Mouse (Mus musculus) myocyte (in vitro differentiated cells): ENCODE results near the gene Samd4b.

Experiments
- E2F4 ChIP-seq: IDR thresholded peaks from one replicate; pipeline ENCODE4 v1.6.1; 2011; ENCODE audit warnings: mild to moderate bottlenecking, control low read depth, moderate library complexity; ENCODE audit not compliant: insufficient read depth
- MAX ChIP-seq: IDR thresholded peaks from one replicate; pipeline ENCODE4 v1.6.1; 2011; ENCODE audit warnings: low read depth, mild to moderate bottlenecking, control low read depth
- MYOG ChIP-seq, 3 experiments: IDR thresholded peaks; one replicate each; pipeline ENCODE4 v1.6.1; 2011; ENCODE audit warnings: control low read depth in 2 of 3, low read depth in 2 of 3, mild to moderate bottlenecking in 2 of 3; ENCODE audit not compliant: insufficient read length in 2 of 3, control insufficient read depth in 1 of 3, insufficient read depth in 1 of 3
- POLR2AphosphoS2 ChIP-seq: IDR thresholded peaks from one replicate; pipeline ENCODE4 v1.6.1; 2011; ENCODE audit warnings: low read depth, control low read depth; ENCODE audit not compliant: insufficient read length
- SRF ChIP-seq: IDR thresholded peaks from one replicate; pipeline ENCODE4 v1.6.1; 2011; ENCODE audit warnings: low read depth; ENCODE audit not compliant: control insufficient read depth, insufficient read length

GRCm38 (mm10) chr7:28353267-28353666 lies 244.7 kb downstream of the Samd4b start:
- TF ChIP-seq MAX (no peak), E2F4 (no peak), MYOG (IDR thresholded peaks at IDR 0.05; ENCODE audit: control insufficient read depth in 1 of 3, insufficient read depth in 1 of 3, insufficient read length in 2 of 3, low read depth in 2 of 3) (no peak), POLR2AphosphoS2 (no peak), SRF (no peak)
